Mouse (Mus musculus) cerebellum, adult 2 months (tissue): ENCODE results near the gene Rhog.

Experiments
- CTCF ChIP-seq: fragments of 200-500 bp; IDR thresholded peaks from 2 replicates; pipeline ENCODE4 v1.5.1; 2011; ENCODE audit warnings: low read depth, mild to moderate bottlenecking, control low read depth, low read length, moderate library complexity, borderline replicate concordance; ENCODE audit not compliant: insufficient read depth
- POLR2A ChIP-seq: fragments of 200-500 bp; IDR thresholded peaks from 2 replicates; pipeline ENCODE4 v1.6.1; 2011; ENCODE audit warnings: low read length, control low read depth, borderline replicate concordance; ENCODE audit not compliant: insufficient read depth

- TF ChIP-seq CTCF (peak; percentile 83), POLR2A (peak; percentile 24; the same call in 1 of the 2 replicates)
Measured at GRCm38 (mm10) chr7:102267113-102267579, 11.3 kb upstream of the Rhog start.
